ENCODE assay signal across 8 mouse cellular contexts in genomic region chr5:151233400-151234031, GRCm38 (mm10). TPM values are rescaled to one million over a fixed set of nuclear protein-coding genes. Genes with fewer than 3 reads are reported as not detected.
DNase-seq lines count a peak whose midpoint lies in the region; ATAC-seq and TF ChIP-seq lines count a peak whose summit lies in the region.

Stard13 (minus strand) TSS chr5:151233836.

- H3K4me2 ChIP-seq in forebrain, embryonic 13.5 days = peak within 1 kb of the TSS; percentile 91

- H3K27me3 ChIP-seq in C2C12 (ENCODE audit: control insufficient read depth, insufficient read depth, insufficient read length) = no peaks in the 10 kb centered on the region
- H3K27me3 ChIP-seq in forebrain, embryonic 13.5 days = peaks cover 20% of the 10 kb centered on the region

- WGBS in forebrain, embryonic 13.5 days = under 1% methylated on average over 49 of the region's 49 CpGs
- under 1% methylated on average over 49 of the region's 49 CpGs for WGBS in lung, adult 2 months

- intact Hi-C loops in heart, postnatal 10 days (cut with DNase I) = loop anchor here (5.0 kb wide), 1 partner anchor 91 kb away; no protein-coding TSS in a partner anchor

- peak within 1 kb of the TSS; percentile 66 for H3K9ac ChIP-seq in forebrain, embryonic 13.5 days

- ATAC-seq in forebrain, embryonic 13.5 days = peak; percentile 82

- H3K4me3 ChIP-seq in C2C12 (ENCODE audit: insufficient read depth, poor library complexity, severe bottlenecking) = peak within 1 kb of the TSS; percentile 39
- peak within 1 kb of the TSS; percentile 49 for H3K4me3 ChIP-seq in forebrain, embryonic 13.5 days
- H3K4me3 ChIP-seq in lung, adult 2 months (replicated peaks; ENCODE audit: extremely low read depth, low read depth, low read length) = peak within 1 kb of the TSS; percentile 70

- no peak for TF ChIP-seq CTCF in C2C12 (IDR thresholded peaks at IDR 0.05; ENCODE audit: control insufficient read depth, insufficient read depth, insufficient read length)
- no peak for TF ChIP-seq CTCF in lung, adult 2 months (IDR thresholded peaks at IDR 0.05; ENCODE audit: insufficient read depth, low read length)

- no peak within 1 kb of the TSS for H3K27ac ChIP-seq in forebrain, embryonic 13.5 days

- H3K79me3 ChIP-seq in C2C12 (ENCODE audit: low read depth) = no peaks in the 10 kb centered on the region

- peak; percentile 10 for DNase-seq in adrenal gland, adult 8-10 months
- DNase-seq in heart, postnatal 10 days = peak; percentile 54 to 63
- DNase-seq in kidney, postnatal 36 days = peak; percentile 81 to 88
- DNase-seq in lung, adult 2 months = peak; percentile 50
- DNase-seq in ovary, postnatal 10 days (ENCODE audit: low spot score) = peak; percentile 24
- no peak for DNase-seq in MN1 (ENCODE audit: low spot score)

- H3K36me3 ChIP-seq in C2C12 (ENCODE audit: control insufficient read depth, insufficient read depth) = no peaks in the 10 kb centered on the region
- H3K36me3 ChIP-seq in forebrain, embryonic 13.5 days (ENCODE audit: poor library complexity, severe bottlenecking) = no peaks in the 10 kb centered on the region

- peak within 1 kb of the TSS; percentile 57 for H3ac ChIP-seq in C2C12 (ENCODE audit: control insufficient read depth, insufficient read length, low read depth)

- H3K9me3 ChIP-seq in forebrain, embryonic 13.5 days (replicated peaks) = no peaks in the 10 kb centered on the region

- H3K4me1 ChIP-seq in forebrain, embryonic 13.5 days = peaks cover 11% of the 10 kb centered on the region; the same call in 1 of the 2 replicates
- peaks cover 5% of the 10 kb centered on the region for H3K4me1 ChIP-seq in lung, adult 2 months (ENCODE audit: control insufficient read depth, insufficient read depth, low read length)

- H3K79me2 ChIP-seq in C2C12 (ENCODE audit: control insufficient read depth, insufficient read depth) = no peaks in the 10 kb centered on the region

- TF ChIP-seq POLR2A in lung, adult 2 months (IDR thresholded peaks at IDR 0.05; ENCODE audit: borderline replicate concordance, extremely low read depth, low read depth, low read length) = no peak

TF ChIP-seq in C2C12, 6 proteins besides CTCF, POLR2A, EP300 and RAD21:
- TF ChIP-seq CEBPB (IDR thresholded peaks at IDR 0.05; ENCODE audit: low read depth) (no peak), MYOG (IDR thresholded peaks at IDR 0.05; ENCODE audit: control insufficient read depth, extremely low read depth, insufficient read length) (no peak), MAX (IDR thresholded peaks at IDR 0.05) (no peak), MYOD1 (IDR thresholded peaks at IDR 0.05; ENCODE audit: control insufficient read depth, insufficient read length, low read depth) (no peak), USF1 (IDR thresholded peaks at IDR 0.05; ENCODE audit: low read depth) (no peak), FOSL1 (IDR thresholded peaks at IDR 0.05; ENCODE audit: insufficient read depth, low read length, poor library complexity, severe bottlenecking) (no peak)
TF ChIP-seq in C2C12: peak in this region for 0.

RNA-seq across cellular contexts. Expression of gene Stard13, which starts in this region (rescaled TPM):
- polyA plus RNA-seq in C2C12 (2012; fragmentation: generic; extraction: Trizol) = 6.6 TPM
- 10 to 100 TPM; 12.5 to 17.0 (median 14.7) TPM for total RNA-seq in adrenal gland, adult 8-10 months (2022)
- polyA plus RNA-seq in forebrain, embryonic 13.5 days (2015; fragmentation: Nextera tagmentation; extraction: Ambion mirVana) = 2.4 and 4.2 TPM in 2 replicates
- total RNA-seq in heart, postnatal 10 days (2021) = 10 to 100 TPM; 23.6 TPM
- 45.6 and 57.3 TPM in 2 replicates for polyA plus RNA-seq in lung, adult 2 months (2012; rRNA removed)
